Mouse (Mus musculus): ENCODE measurements around the gene Zfp706.

The Zfp706 gene

DNA sequence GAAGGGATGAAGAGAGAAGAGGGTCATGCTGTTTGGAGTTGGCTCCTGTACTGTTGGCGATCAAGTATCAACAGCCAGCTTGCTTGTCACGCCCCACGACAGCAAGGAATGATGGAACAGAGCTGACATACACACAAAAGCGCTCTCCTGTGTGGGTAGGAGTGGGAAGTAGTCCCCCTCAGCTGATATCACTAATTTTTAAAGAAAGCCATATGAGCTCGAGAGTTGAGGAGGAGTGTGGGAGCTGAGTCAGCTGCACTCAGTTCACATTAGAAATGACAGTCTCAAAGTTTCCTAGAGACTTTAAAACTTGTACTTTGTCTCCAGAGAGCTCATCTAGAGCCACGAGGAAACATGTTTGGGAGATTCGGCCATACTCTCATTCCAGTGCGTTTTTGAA lies 29.8 kb downstream of the Zfp706 start:
- no peak for DNase-seq

DNA sequence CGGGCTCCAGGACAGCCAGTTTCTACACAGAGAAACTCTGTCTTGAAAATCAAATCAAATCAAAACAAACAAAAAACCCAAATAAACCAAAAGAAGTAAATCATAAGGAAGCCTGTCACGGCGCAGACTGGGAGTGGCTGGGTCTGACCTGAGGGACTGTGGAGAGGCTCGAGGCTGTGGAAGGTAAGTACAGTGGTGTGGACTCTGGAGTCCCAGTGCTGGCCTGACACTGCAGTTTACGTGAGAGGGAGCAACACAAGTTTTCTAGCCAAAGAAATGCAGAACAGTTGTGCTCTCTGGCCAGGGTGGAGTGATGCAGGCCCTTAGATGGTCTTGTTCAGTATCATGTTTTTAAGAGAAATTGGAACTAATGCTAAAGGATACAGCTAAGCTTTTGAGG lies 31.9 kb downstream of the Zfp706 start:
- DNase-seq: no peak

DNA sequence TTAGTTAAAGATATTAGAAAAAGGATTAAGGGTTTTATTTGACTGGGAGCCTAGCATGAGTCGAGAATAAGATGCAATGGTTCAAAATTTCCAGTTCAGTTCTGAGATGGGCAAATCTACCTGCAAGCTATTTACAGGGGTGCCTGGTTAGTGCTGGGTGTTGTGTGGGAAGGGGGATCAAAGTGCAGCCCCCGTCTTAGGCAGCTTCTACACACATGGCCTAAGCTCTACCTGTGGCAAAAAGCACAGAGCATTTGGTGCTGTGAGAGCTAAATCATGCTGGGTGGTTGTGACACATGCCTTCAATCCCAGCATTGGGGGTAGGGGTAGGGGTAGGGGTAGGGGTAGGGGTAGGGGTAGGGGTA lies 32.3 kb downstream of the Zfp706 start:
- DNase-seq: no peak

DNA sequence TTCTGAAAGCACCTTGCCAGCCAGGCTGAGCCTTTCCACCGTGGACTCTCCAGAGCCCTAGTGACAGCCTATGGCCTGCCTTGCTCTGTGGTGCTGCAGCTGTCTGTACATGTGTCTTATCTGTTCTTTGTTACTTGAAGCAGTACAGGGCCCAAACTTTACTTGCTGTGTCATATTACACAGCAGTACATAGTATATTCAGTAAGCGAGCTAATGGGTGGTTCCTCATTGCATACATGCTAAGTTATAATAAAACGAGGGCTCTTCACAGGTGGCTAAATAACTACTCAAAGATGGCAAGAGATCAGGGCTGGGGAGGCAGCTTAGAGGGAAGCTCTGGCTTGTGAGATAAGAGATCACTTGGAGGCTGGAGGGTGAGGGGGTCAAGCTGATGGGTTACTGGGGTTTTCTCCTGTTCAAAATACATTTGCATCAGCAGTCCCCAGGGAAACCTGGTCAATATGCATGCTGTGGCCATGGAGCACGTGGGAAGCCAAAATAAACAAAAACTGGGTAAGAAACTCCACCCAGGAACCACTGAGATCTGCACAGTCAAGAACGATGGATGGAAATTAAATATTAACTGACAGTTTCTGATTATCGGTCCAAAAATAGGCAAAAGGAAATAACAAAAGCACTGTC lies 32.8 kb downstream of the Zfp706 start:
- no peak for DNase-seq

DNA sequence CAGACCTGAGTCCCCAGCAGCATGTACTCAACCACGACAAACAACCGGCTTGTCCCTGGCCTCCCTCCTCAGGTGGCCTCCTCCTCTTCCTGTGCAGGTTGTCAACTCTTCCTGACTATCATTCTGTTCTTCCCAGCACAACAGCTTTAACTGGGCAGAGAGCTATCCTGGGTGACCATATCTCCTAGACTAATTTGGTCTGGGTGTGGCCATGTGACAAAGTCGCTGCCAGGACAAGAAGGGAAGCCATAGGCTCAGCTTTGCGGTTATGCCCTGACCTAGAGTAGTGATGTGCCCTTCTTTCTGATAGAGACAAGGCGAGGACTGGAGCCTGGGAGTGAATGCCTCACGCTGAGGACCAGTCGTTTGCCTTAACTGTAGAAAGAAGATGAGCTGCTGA lies 33.9 kb downstream of the Zfp706 start:
- no peak for DNase-seq

DNA sequence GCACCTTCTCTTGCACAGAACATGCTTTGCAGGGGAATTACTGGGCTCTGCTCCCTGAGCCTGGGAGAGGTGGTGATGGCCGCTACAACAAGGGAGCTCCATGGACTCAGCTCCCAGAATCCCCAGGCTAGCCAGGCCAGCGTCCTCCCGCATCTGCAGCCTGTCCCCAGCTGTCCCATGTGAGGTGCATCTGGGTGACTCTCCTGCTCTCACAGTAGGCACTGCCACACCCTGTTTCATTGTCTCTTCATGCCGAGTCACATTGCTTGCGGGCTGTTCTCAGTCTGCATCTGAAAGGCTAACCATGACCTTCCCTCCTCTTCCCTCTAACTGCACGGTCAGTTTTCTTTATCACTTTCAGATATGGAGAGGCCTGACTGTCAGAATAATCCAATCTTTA lies 34.3 kb downstream of the Zfp706 start:
- no peak for DNase-seq

DNA sequence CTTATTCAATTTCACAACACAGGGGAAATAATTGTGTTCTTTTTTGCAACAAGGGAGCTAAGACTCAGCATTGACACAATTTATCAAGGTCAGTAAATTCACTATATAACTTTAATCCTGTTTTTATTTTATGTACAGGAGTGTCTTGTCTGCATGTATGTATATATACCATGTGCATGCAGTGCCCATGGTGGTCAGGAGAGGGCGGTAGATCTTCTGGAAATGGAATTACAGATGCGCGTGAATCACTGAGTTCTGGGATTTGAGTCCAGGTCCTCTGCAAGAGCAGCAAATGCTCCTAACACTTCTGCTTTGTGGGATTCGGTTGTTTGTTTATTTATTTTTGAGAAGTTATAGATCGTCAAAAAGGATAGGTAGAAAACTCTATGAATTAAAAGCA lies 37.8 kb downstream of the Zfp706 start:
- no peak for DNase-seq

DNA sequence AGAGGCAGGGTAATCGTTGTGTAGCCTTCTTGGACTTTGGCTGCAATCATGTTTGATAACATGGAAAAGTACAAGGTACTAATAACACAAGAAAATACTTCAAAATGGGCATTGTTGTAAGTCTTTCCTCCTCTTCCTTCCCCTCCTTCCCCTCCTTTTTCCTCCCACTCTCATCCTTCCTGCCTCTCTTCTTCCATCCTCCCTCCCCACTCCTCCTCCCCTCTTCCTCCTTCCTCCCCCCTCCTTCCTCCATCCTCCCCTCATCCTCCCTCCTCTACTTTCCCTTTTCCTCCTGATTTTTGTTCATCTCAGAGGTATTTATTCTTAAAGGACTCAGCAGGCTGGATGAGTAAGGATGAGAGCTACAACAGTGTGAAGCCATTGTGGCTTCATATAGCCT lies 39.3 kb downstream of the Zfp706 start:
- DNase-seq: no peak

DNA sequence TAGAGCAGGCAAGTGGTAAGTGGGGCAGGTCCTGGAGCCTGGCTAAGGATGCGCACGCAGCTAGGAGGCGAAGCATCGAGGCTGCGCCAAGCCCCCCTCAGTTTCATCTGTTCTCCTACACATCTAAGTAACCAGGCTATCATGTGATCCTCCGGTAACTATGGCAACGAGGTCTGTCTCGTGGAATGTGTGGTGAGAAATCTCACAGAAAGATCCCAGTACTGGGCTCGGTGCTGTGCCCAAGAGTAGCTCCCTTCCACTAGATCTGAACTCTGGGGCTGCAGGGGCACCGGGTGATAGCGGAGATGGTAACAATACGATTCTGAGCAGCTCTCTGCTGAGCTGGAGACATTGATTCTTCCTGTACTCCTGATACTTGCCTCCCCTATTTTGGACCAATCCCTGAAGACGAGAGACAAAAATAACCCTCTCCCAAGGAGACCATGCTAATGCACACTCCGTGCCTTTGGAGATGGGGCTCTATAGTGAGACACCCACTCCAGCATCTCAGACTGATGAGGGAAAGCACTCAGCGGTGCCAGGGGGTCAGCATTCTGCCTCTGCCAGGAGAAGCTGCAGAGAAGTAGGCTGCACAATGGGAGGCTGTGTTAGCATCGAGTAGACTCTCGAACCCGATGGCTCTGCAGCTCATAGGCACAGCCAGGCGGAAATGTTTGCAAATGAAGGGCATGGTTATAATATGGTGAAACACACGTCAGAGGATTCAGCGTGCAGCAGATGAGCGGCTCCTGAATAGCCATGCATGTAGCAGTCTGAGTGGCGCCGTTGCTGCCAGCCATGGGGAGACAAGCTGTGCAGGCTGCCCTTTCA lies 40.0 kb downstream of the Zfp706 start:
- DNase-seq: no peak

DNA sequence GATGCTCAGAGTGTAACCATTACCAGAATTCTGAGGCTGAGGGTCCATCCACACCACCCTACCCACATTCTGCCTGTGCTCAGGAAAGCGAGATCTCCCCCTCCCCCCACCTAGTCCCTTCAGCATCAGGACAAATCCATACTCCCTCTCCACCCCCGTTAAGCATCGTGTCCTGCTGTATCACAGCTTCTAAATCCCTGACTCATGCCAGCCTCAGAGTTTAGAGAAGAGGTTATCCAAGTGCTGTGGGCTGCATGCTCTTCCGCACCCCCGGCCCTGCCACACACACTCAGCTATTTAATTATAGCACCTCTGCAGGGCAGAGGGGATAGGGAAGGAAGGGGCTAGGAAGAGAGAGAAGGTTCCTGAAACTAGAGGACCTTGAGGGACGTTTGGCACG lies 40.6 kb downstream of the Zfp706 start:
- no peak for DNase-seq

DNA sequence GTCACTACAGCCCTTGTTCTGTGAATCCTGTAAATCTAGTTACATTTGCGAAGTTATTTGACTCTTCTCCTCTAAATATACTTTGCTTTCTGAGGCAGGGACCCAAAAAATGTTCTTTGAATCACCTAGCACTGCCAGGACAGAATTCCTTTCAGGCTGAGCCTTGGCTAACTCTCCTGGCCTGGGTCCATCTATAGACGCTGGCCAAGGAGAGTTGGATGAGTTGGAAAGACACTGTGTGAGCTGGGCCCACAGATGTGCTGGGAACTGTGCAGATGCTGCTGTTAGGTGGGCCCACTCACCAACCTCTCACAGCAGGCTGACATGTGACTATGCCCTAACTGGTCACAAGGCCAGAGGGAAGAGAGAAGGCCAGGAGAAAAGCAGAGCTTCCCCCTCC lies 41.1 kb downstream of the Zfp706 start:
- DNase-seq: no peak

DNA sequence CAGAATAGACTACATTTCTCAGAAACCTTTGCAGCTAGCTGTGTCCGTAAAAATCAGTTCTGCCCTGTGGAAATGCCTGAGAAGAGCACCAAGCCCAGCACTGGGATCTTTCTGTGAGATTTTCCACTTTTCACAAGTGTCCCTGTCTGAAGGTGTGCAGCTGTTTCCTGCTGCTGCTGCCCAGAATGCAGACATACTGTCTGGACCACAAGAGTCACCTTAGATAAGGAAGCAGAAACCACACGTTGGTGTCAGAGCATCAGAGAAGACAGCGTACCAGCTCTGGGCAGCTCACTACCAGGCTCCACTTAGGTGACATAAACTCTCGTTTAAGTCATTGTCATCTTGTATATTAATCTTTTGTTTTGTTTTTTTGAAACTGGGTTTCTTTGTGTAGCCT lies 41.8 kb downstream of the Zfp706 start:
- no peak for DNase-seq

DNA sequence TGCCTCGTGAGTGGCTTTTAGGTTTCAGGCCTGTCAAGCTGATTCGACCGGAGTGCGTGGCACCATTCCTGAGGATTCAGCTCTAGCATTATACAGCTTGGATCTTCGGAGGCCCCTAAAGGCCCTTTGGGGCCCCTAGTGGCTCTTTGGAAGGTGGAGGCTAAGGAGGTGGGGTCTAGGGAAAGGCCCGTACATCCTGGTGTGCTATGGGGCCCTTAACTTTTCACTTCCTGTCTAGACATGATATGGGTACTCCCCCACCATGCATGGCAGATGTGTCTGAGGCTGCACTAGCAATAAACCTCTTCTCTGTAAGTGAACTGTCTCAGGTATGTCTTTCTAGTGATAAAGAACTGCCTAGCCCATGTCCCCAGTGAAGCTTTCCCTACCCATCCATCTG lies 44.6 kb downstream of the Zfp706 start:
- DNase-seq: no peak

DNA sequence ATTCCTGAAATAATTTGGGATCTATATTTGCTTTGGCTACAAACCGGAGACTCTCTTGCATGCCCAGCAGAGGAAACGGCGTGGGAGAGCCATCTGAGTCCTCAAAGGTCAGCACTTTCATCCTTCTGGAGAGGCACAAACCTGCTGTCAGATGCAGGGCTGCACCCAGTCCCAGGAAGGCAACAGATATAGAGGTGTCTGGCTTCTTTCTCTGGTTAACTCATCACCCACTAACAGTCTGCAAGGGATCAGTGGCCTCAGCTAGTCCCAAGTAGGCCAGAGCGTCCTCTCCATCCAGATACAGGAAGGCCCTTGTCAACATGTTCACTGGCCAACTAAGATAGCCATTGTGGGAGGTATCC lies 46.7 kb downstream of the Zfp706 start:
- DNase-seq: no peak

DNA sequence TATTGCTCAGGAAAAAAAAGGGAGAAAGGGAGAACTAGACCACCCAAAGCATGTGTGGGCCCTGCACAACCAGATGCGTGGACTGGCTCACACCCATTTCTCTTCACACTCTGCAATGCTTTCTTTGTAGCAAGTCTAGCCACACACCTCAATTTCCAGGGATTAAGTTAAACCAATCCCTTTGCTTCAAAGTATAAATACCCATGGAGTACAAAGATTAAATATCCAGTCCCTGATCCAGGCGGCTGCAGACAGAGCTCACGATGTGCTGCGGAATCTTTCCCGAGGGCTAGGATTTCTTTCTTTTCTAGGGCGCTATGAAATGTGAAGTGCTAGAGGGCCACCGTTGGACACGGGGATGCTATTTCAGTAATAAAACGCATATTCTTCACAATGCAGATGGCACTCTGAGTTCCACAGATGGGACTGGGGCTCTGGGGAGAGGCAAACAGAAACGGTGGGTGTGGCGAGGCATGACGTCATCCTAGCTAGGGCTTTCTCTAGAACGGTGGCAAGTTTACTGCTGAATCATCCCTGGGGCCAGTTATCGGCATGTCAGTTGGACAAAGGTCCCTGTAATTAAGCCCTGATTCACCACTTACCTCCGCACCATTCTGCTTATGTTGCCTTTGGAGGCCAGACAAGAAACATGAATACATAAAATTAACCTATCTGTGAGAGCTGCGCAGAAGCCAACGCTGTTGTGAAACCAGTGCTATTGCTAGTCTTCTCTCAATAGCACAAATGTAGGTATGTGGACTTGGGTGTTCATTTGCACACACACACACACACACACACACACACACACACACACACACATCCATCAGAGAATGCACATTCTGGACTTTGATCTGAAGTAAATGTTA lies 47.3 kb downstream of the Zfp706 start:
- no peak for DNase-seq

DNA sequence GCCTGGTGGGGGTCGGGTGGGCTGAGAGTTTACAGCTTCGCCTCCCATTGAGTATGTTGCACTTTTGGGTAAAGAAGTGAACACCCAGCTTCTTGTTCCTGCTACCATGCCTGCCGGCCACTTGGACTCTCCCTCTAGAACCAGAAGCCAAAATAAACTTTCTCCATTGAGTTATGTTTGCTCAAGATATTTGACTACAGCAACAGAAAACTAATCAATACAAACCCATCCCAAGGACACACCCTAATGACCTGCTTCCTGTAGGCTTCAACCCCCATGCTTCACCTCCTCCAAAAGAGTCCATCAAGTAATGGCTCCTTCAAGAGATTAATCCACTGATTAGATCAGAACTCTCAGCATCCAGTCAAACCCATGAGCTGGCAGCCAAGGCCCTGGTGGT lies 51.4 kb downstream of the Zfp706 start:
- no peak for DNase-seq

DNA sequence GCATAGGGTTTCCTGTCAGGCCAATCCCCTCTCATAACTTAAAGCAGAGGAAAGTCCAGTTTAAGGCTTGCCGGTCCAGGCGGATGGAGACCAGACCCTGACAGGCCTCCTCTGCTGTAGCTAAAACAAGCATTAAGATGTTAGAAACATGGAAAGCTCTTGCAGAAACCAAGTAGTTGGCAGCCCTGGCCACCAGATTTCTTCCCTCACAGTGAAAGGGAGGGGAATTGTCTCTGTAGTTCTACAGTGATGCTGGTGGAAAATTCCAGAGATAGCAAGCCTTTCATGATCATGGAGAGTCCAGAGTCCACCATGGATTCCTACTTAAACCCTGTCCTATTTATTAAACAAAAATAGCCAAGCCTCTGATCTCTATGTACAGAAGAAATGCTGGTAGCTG lies 57.3 kb downstream of the Zfp706 start:
- no peak for DNase-seq

DNA sequence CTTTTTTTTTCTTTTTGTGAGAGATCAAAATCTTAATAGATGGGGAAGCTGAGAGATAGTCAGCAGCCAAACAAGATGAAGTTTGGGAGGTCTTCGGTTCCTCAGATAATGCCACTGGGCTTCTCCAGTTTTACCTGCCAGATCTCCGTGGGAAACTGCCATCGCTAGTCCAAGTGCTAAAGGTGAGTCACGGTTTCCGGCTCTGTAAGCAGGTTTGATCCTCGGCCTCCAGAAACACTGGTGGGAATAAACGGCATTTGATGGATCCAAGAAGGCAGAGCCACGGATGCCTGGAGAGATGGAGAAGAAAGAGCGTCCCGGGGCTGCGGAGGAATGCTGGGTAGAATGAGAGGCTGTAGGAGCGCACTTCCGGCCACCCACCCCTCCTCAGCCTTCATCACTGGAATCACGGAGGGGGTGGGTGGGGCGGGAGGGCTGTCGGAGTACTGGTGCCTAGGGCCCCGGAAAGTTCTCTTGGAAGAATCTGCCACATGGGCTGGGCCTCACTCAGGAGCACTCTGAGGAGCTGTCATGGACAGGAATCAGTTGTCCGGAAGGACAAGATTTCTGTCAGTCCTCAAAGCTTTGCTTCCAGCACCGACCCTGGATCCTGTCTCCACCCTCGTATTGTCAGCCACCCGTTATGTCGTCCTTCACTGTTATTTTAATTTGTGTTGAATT lies 58.6 kb downstream of the Zfp706 start:
- DNase-seq: no peak
